Mouse (Mus musculus) forebrain, postnatal 0 days (tissue): ENCODE results near the gene Ogt. TPM values are rescaled to one million over a fixed set of nuclear protein-coding genes. Genes with fewer than 3 reads are reported as not detected.

ENCODE experiments used
- ATAC-seq: fragments of 200-750 bp; cut with Nextera tagmentation; 2 replicates; pipeline ENCODE4 v1.8.0; 2017; ENCODE audit warnings: mild to moderate bottlenecking, moderate library complexity
- DNase-seq: peaks from one replicate; pipeline ENCODE4 v3.0.0-alpha.2; 2015
- H3K27ac ChIP-seq: fragments of 300-500 bp; sonication (generic); 2 replicates; pipeline ENCODE4 v1.5.1; 2014; ENCODE audit warnings: low read depth, mild to moderate bottlenecking, antibody characterized with exemption, low read length, moderate library complexity, mixed read lengths
- H3K27me3 ChIP-seq: fragments of 300-500 bp; sonication (generic); 2 replicates; pipeline ENCODE4 v1.6.1; 2014; ENCODE audit warnings: mild to moderate bottlenecking, low read length, mixed read lengths; ENCODE audit not compliant: insufficient read depth
- H3K36me3 ChIP-seq: fragments of 300-500 bp; sonication (generic); 2 replicates; pipeline ENCODE4 v1.6.1; 2014; ENCODE audit warnings: mild to moderate bottlenecking, moderate library complexity; ENCODE audit not compliant: insufficient read depth
- H3K4me1 ChIP-seq: fragments of 300-500 bp; sonication (generic); 2 replicates; pipeline ENCODE4 v1.6.1; 2014; ENCODE audit warnings: antibody characterized with exemption; ENCODE audit not compliant: insufficient read depth
- H3K4me2 ChIP-seq: fragments of 300-500 bp; sonication (generic); 2 replicates; pipeline ENCODE4 v1.6.1; 2014; ENCODE audit warnings: low read depth, mild to moderate bottlenecking, moderate library complexity
- H3K4me3 ChIP-seq: fragments of 300-500 bp; sonication (generic); 2 replicates; pipeline ENCODE4 v1.5.1; 2014; ENCODE audit warnings: low read depth, low read length, mixed read lengths
- H3K9ac ChIP-seq: fragments of 300-500 bp; sonication (generic); 2 replicates; pipeline ENCODE4 v1.6.1; 2014; ENCODE audit warnings: mild to moderate bottlenecking
- H3K9me3 ChIP-seq: fragments of 300-500 bp; sonication (generic); 2 replicates; pipeline ENCODE4 v1.6.1; 2016; ENCODE audit warnings: low read length
- CTCF ChIP-seq: sonication (generic); IDR thresholded peaks from 2 replicates; pipeline ENCODE4 v1.5.1; 2016; ENCODE audit warnings: antibody characterized with exemption, control low read depth, low read depth
- WGBS: fragments of 180-500 bp; shearing (Covaris S2); extraction: QIAGEN DNeasy Blood & Tissue Kit; methylation state at CpG from one replicate; pipeline ENCODE4 v1.1.7; 2014; 5-methylcytosine and 5-hydroxymethylcytosine counted together
- polyA plus RNA-seq: library from polyadenylated mRNA; unstranded; fragments of >200 nt; fragmentation: Nextera tagmentation; extraction: Ambion mirVana; gene quantifications from 2 replicates; pipeline ENCODE4 v1.2.1, GENCODE M21; 2015
- total RNA-seq: library from RNA; depleted of rRNA; stranded (reverse); fragments of >200 nt; gene quantifications from 2 replicates; pipeline ENCODE4 v1.2.3, GENCODE M21; 2014

Gene Ogt
- total and polyA plus RNA-seq, 2 experiments from 2014 or later, result 93.6 to 187 TPM

- no peaks in the 10 kb centered on the region for H3K4me1 ChIP-seq
- DNase-seq (no peak), ATAC-seq (no peak)
- H3K27ac ChIP-seq, result no peak overlapping the region
- no peaks in the 10 kb centered on the region for H3K27me3 ChIP-seq
- WGBS, result 78% methylated on average over 50 of the region's 54 CpGs
- TF ChIP-seq CTCF, result no peak
- no peak overlapping the region for H3K4me3 ChIP-seq
- H3K9me3 ChIP-seq, result no peaks in the 10 kb centered on the region
- no peak overlapping the region for H3K9ac ChIP-seq
- H3K36me3 ChIP-seq, result no peaks in the 10 kb centered on the region
- no peak overlapping the region for H3K4me2 ChIP-seq
These were observed 57.7 kb downstream of the Ogt start for GRCm38 (mm10) chrX:101697537-101697936.

- WGBS, result 68% methylated on average over 23 of the region's 23 CpGs
- H3K9me3 ChIP-seq, result no peaks in the 10 kb centered on the region
- ATAC-seq, result no peak
These were observed 58.4 kb downstream of the Ogt start for GRCm38 (mm10) chrX:101698232-101698631.

GRCm38 (mm10) chrX:101705111-101705510, 65.3 kb downstream of the Ogt start:
- Histone ChIP-seq H3K36me3 (no peaks in the 10 kb centered on the region), H3K4me2 (no peak overlapping the region), H3K9me3 (no peaks in the 10 kb centered on the region), H3K4me1 (no peaks in the 10 kb centered on the region), H3K4me3 (no peak overlapping the region), H3K9ac (no peak overlapping the region), H3K27ac (no peak overlapping the region), H3K27me3 (no peaks in the 10 kb centered on the region)
- ATAC-seq (no peak), DNase-seq (no peak)
- WGBS, result 84% methylated on average over 7 of the region's 7 CpGs
- TF ChIP-seq CTCF, result no peak

More at GRCm38 (mm10) chrX:101698232-101698631, 58.4 kb downstream of the Ogt start:
- H3K4me1 ChIP-seq, result no peaks in the 10 kb centered on the region
- TF ChIP-seq CTCF, result no peak
- H3K4me2 ChIP-seq, result no peak overlapping the region
- no peak overlapping the region for H3K9ac ChIP-seq
- H3K27me3 ChIP-seq, result no peaks in the 10 kb centered on the region
- no peaks in the 10 kb centered on the region for H3K36me3 ChIP-seq
- no peak for DNase-seq
- no peak overlapping the region for H3K4me3 ChIP-seq
- no peak overlapping the region for H3K27ac ChIP-seq

GRCm38 (mm10) chrX:101720401-101720800, 80.5 kb downstream of the Ogt start:
- H3K9me3 ChIP-seq, result no peaks in the 10 kb centered on the region
- ATAC-seq, result no peak
- H3K9ac ChIP-seq, result no peak overlapping the region
- no peaks in the 10 kb centered on the region for H3K4me1 ChIP-seq
- H3K4me2 ChIP-seq, result no peak overlapping the region
- 43% methylated on average over 1 of the region's 1 CpGs for WGBS
- no peaks in the 10 kb centered on the region for H3K27me3 ChIP-seq
- no peak for TF ChIP-seq CTCF
- H3K4me3 ChIP-seq, result no peak overlapping the region
- no peak overlapping the region for H3K27ac ChIP-seq
- no peak for DNase-seq
- no peaks in the 10 kb centered on the region for H3K36me3 ChIP-seq

GRCm38 (mm10) chrX:101730010-101730409, 90.2 kb downstream of the Ogt start:
- Histone ChIP-seq H3K36me3 (no peaks in the 10 kb centered on the region), H3K4me1 (no peaks in the 10 kb centered on the region), H3K9me3 (no peaks in the 10 kb centered on the region), H3K27me3 (no peaks in the 10 kb centered on the region), H3K9ac (no peak overlapping the region), H3K27ac (no peak overlapping the region), H3K4me2 (no peak overlapping the region), H3K4me3 (no peak overlapping the region)
- no peak for TF ChIP-seq CTCF
- no peak for DNase-seq
- no peak for ATAC-seq

GRCm38 (mm10) chrX:101732644-101733043, 92.8 kb downstream of the Ogt start:
- Histone ChIP-seq H3K36me3 (no peaks in the 10 kb centered on the region), H3K4me2 (no peak overlapping the region), H3K9me3 (no peaks in the 10 kb centered on the region), H3K4me1 (no peaks in the 10 kb centered on the region), H3K27ac (no peak overlapping the region), H3K9ac (no peak overlapping the region), H3K4me3 (no peak overlapping the region), H3K27me3 (no peaks in the 10 kb centered on the region)
- DNase-seq (no peak), ATAC-seq (no peak)
- TF ChIP-seq CTCF, result no peak
- 82% methylated on average over 12 of the region's 12 CpGs for WGBS

GRCm38 (mm10) chrX:101733288-101733687, 93.4 kb downstream of the Ogt start:
- no peaks in the 10 kb centered on the region for H3K4me1 ChIP-seq
- H3K4me3 ChIP-seq, result no peak overlapping the region
- ATAC-seq (no peak), DNase-seq (no peak)
- H3K9me3 ChIP-seq, result no peaks in the 10 kb centered on the region
- H3K4me2 ChIP-seq, result no peak overlapping the region
- no peak overlapping the region for H3K9ac ChIP-seq
- H3K27me3 ChIP-seq, result no peaks in the 10 kb centered on the region
- no peak for TF ChIP-seq CTCF
- no peaks in the 10 kb centered on the region for H3K36me3 ChIP-seq
- H3K27ac ChIP-seq, result no peak overlapping the region
- WGBS, result 89% methylated on average over 3 of the region's 3 CpGs
